Mouse (Mus musculus) macrophage (primary cell): ENCODE data around the gene Rab11fip3. TPM values are rescaled to one million over a fixed set of nuclear protein-coding genes. Genes with fewer than 3 reads are reported as not detected.

Source experiments
- H3K27ac ChIP-seq: fragments of 350-480 bp; formaldehyde crosslinking; 2 replicates; pipeline ENCODE4 v1.9.0; 2021
- H3K36me3 ChIP-seq: fragments of 350-480 bp; formaldehyde crosslinking; 2 replicates; pipeline ENCODE4 v1.9.0; 2021; ENCODE audit errors: inconsistent target
- H3K4me3 ChIP-seq: fragments of 350-480 bp; formaldehyde crosslinking; 2 replicates; pipeline ENCODE4 v1.9.0; 2021; ENCODE audit errors: inconsistent target
- H3K79me2 ChIP-seq: fragments of 350-480 bp; formaldehyde crosslinking; 2 replicates; pipeline ENCODE4 v1.9.0; 2021; ENCODE audit errors: inconsistent target
- WGBS: methylation state at CpG from one replicate; pipeline ENCODE4 v1.1.7; 2026; ENCODE audit warnings: inconsistent platforms; ENCODE audit not compliant: missing documents; 5-methylcytosine and 5-hydroxymethylcytosine counted together
- polyA plus RNA-seq: library from polyadenylated mRNA; stranded (reverse); fragments of 250-400 nt; gene quantifications from 3 replicates; pipeline ENCODE4 v1.2.4, GENCODE M21; 2018; ENCODE audit warnings: inconsistent platforms

The Rab11fip3 gene
- polyA plus RNA-seq, 1 experiment from 2014 or later: 7.6 TPM

DNA sequence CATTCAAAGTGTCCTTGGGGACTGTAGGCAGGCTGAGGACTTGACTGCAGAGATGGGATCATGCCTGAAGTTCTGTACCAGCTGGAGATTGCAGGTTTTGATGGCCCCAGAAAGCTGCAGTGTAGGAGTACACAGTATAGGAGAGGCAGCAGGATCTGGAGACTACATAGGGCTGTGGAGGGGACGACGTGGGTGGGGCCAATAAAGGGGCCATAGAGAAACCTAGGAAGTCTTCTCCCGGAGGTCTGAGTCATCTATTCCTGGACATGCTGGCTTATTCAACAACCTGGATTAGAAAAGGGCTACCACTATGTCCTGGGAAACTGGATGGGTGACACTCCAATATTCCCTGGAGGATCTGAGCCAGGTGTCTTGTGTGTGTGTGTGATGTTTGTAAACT is 113.6 kb downstream of the Rab11fip3 start:
- 77% methylated on average over 3 of the region's 3 CpGs for WGBS
- no peaks in the 10 kb centered on the region for H3K79me2 ChIP-seq
- peaks cover 10% of the 10 kb centered on the region; the same call in 1 of the 2 replicates for H3K36me3 ChIP-seq
- no peak overlapping the region for H3K4me3 ChIP-seq
- no peak overlapping the region for H3K27ac ChIP-seq

DNA sequence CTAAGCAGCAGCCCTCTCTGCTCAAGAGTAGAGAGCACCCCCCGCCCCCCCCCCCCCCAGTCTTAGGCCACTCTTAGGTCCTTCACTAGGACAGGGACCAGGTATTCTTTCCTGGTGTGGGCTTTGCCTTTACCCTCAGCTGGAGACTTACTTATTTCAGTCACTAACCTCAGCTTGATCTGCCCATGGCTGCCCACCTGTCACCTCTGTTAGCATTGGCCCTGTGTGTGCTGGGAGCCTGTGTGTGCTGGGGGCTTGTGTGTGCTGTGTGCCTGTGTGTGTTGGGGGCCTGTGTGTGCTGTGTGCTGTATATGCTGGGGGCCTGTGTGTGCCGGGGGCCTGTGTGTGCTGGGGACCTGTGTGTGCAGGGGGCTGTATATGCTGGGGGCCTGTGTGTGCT is 114.7 kb downstream of the Rab11fip3 start:
- WGBS: no CpG with 5 or more reads among the region's 2 CpGs
- no peaks in the 10 kb centered on the region for H3K79me2 ChIP-seq
- H3K4me3 ChIP-seq: no peak overlapping the region
- H3K27ac ChIP-seq: no peak overlapping the region
- 0 out of 2 replicates have a peak, but pooled peaks cover 10% of the 10 kb centered on the region for H3K36me3 ChIP-seq

GRCm38 (mm10) chr17:25953161-25953560 is 116.2 kb downstream of the Rab11fip3 start:
- Histone ChIP-seq H3K4me3 (no peak overlapping the region), H3K27ac (no peak overlapping the region), H3K79me2 (no peaks in the 10 kb centered on the region), H3K36me3 (no peaks in the 10 kb centered on the region)
- 96% methylated on average over 5 of the region's 5 CpGs for WGBS

DNA sequence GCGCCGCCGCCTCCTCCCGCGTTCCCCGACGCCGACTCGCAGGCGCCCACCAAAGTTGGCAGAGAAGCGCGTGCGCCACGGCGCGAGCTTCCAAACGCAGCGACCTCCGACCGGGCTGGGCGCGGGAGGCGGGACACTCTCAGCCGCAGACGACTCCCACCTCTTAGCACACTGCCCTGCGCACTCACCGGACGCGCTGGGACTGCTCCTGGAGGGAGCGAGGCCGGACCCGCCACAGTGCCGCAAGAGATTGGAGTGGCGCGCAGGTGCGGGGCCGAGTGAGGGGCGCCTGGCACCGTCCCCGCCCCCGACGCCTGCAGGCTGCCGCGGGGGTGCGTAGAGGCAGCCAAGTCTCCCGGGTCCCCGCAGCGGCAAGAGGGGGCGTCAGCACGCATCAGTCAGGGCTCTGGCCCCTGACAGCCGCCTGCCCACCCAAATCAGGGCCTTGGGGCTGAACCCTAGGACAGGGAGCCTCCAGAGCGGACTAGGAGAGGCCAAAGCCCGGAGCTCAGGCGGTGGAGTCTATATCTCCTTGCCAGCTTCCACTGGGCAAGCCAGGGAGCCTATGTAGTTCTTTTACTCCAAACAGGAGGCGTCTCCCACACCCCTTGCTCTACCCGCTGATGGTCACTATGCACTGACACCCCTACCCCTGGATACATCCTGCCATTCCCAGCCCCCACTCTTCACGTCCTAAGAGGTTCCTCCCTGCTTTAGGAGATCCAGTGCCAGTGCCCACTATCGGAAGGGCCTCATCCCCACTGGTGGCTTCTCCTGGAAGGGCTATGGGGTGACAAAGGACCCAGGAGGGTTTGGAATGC is 117.3 kb downstream of the Rab11fip3 start, which contains the start of gene A930017K11Rik:
TSS of gene A930017K11Rik (minus strand) at position 763 of the 821 bp plus-strand sequence.
- H3K79me2 ChIP-seq: no peaks in the 10 kb centered on the region
- WGBS: 4% methylated on average over 56 of the region's 58 CpGs
- H3K27ac ChIP-seq: no peak within 1 kb of the TSS
- no peak within 1 kb of the TSS for H3K4me3 ChIP-seq
- no peaks in the 10 kb centered on the region for H3K36me3 ChIP-seq

- 2% methylated on average over 32 of the region's 33 CpGs for WGBS
- H3K36me3 ChIP-seq: no peaks in the 10 kb centered on the region
- no peaks in the 10 kb centered on the region for H3K79me2 ChIP-seq
- no peak overlapping the region for H3K27ac ChIP-seq
- no peak overlapping the region for H3K4me3 ChIP-seq
These were observed 118.0 kb downstream of the Rab11fip3 start for GRCm38 (mm10) chr17:25951225-25951802.

- Histone ChIP-seq H3K4me3 (no peak overlapping the region), H3K27ac (no peak overlapping the region), H3K79me2 (no peaks in the 10 kb centered on the region), H3K36me3 (no peaks in the 10 kb centered on the region)
- WGBS: 0% methylated on average over 3 of the region's 3 CpGs
These were observed 118.6 kb downstream of the Rab11fip3 start for GRCm38 (mm10) chr17:25950706-25951105.

GRCm38 (mm10) chr17:25949981-25950380 is 119.4 kb downstream of the Rab11fip3 start:
- no peaks in the 10 kb centered on the region for H3K36me3 ChIP-seq
- H3K79me2 ChIP-seq: no peaks in the 10 kb centered on the region
- H3K27ac ChIP-seq: no peak overlapping the region
- H3K4me3 ChIP-seq: no peak overlapping the region
- 90% methylated on average over 5 of the region's 5 CpGs for WGBS

DNA sequence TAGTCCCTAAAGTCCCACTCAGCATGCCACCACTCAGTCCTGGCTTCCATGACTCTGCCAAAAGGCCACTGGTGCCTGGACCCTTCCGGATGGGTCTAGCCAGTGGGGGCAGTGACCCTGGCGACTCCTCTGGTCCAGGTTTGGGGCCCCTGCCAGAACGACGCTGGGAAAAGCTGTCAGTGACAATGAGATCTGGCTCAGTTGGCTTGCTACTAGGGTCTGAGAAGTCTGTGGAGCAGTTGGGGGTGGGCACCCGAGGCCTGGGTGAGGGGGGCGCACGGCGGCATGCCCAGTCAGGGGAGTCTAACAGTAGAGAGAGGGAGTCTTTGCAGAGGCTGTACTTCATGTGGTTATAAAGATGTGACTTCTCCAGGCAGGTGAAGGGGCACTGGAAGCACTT is 121.3 kb downstream of the Rab11fip3 start:
- 86% methylated on average over 8 of the region's 8 CpGs for WGBS
- H3K27ac ChIP-seq: no peak overlapping the region
- H3K79me2 ChIP-seq: no peaks in the 10 kb centered on the region
- no peak overlapping the region for H3K4me3 ChIP-seq
- no peaks in the 10 kb centered on the region for H3K36me3 ChIP-seq

DNA sequence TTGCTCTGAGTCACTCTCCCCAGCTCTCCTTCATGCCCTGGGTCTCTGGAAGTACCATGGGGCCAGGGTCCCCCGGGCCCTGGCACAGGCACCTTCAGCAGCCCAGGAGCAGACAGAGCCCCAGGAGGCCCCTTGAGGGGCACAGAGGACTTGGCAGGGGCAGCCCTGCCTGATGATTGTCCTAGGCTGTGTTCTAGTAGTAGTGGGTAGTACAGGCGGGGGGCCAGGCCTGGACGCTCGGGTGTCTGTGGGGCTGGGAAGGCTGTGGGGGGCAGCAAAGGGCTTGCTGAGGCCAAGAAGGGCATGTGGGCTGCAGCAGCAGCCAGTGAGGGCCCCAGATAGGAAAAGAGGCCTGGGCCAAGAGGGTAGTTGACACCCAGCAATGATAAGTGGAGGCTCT is 121.8 kb downstream of the Rab11fip3 start:
- WGBS: 97% methylated on average over 4 of the region's 4 CpGs
- no peak overlapping the region for H3K4me3 ChIP-seq
- no peaks in the 10 kb centered on the region for H3K36me3 ChIP-seq

DNA sequence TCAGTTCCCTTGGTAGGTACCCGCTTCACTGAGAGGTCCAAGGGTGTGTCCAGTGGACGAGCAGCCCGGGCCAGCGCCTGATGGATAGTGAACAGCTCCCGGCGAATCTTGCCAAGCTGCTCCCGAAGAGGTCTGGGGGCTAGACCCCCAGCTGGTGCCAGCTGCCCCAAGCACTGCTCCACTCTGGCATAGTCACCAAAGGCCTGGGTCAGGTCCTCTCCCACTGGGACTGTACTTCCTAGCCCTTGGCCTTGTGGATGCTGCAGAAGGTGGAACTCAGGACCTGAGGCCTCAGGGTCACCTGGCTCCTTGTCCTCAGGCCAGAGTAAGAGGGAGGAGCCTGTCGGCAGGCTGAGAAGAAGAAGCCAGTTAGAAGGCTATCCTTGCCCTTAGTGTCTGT is 122.5 kb downstream of the Rab11fip3 start:
- no peaks in the 10 kb centered on the region for H3K36me3 ChIP-seq
- H3K27ac ChIP-seq: no peak overlapping the region
- H3K4me3 ChIP-seq: no peak overlapping the region
- no peaks in the 10 kb centered on the region; the same call in 1 of the 2 replicates for H3K79me2 ChIP-seq
- WGBS: 90% methylated on average over 8 of the region's 8 CpGs

More for the DNA sequence above, 121.8 kb downstream of the Rab11fip3 start:
- no peak overlapping the region for H3K27ac ChIP-seq
- no peaks in the 10 kb centered on the region for H3K79me2 ChIP-seq

DNA sequence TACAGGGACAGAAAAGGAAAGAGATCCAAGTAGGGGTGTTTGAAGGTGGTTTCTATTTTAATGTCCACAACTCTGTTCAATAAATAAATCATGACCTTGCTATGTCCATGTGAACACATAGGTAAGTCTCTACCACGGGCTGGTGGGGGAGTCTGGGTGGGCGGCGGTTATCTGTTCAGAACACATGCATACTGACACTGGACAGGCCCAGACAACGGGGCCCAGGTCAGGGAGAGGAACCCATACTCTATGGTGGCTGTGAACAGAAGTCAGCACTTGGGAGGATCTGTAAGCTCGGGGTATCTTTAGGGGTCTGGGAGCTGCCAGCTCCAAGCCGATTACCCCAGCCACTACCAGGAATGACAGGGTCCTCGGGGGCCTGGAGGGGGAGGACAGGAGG is 123.0 kb downstream of the Rab11fip3 start:
- 84% methylated on average over 7 of the region's 7 CpGs for WGBS

DNA sequence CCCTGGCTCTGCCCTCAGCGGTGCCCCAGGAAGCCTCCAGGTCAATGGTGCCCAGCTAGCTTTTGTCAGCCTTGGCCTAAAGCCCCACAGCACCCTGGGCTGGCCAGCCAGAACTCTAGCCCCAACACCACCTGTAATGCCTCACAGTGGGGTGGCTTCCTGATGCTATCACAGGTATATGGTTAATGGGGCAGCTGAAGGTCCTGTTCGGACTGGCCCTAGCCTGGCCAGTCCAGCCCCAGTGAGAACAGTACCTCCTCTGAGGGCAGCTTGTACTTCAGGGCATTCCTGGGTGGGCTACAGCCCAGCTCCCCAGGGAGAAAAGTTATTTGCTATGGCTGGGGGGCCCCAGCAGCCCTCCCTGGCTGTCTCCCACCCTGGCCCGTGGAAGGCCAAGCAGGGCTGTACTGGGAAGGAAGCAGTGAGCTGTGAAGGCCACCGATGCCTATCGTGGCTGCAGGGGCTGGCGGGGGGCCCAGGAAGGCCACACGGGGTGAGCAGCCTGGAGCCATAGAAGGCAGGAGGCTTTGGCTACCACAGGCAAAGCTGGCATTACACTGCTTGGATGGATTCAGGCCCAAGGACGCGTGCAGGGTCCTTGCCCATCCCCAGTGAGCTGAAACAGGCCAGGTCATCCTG is 123.7 kb downstream of the Rab11fip3 start:
- Histone ChIP-seq H3K4me3 (no peak overlapping the region), H3K36me3 (no peaks in the 10 kb centered on the region), H3K79me2 (peaks cover 9% of the 10 kb centered on the region), H3K27ac (no peak overlapping the region)
- WGBS: 76% methylated on average over 9 of the region's 9 CpGs

More for the DNA sequence above, 123.0 kb downstream of the Rab11fip3 start:
- Histone ChIP-seq H3K27ac (no peak overlapping the region), H3K79me2 (peaks cover 1% of the 10 kb centered on the region; the same call in 1 of the 2 replicates), H3K36me3 (no peaks in the 10 kb centered on the region), H3K4me3 (no peak overlapping the region)

DNA sequence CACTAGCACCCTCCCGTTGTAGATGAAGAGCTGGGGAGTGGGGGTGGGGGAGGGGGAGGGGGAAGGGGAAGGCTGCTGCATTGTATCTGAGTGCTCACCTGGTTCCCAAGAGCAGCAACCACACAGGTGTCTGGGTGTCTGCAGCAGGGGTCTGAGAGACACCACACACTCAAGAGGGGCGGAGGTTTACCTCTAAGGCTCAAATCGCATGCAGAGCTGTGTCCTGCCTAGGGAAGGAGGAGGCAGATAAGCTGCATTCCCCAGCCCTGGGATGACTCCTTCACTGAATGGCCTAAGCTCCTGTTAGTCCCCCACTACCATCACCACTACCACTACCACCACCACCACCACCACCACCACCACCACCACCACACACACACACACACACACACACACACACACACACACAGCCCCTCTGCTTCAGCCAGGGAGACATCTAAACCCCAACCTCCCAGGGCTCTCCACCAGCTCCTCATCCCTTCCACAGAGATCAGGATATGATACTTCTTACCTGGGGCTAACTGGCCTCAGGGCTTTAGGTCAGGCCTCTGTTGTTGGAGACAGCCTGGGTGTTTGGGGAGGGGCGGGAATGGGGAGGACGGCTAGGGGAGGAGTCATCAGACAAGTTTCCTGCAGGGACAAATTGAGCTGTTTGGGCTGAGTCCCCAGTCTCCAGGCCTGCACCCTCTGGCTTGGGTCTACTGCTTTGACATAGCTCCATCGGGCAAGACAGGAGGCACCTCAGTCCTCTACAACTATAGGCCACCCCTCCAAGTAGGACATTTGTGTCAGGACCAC is 124.8 kb downstream of the Rab11fip3 start, which contains the start of the genes Pigq and Nhlrc4:
TSS of gene Pigq (minus strand) at position 571 of the 798 bp plus-strand sequence.
TSS of gene Nhlrc4 (minus strand) at position 596 of the 798 bp plus-strand sequence.
- H3K36me3 ChIP-seq: no peaks in the 10 kb centered on the region
- 89% methylated on average over 6 of the region's 6 CpGs for WGBS
- peaks cover 19% of the 10 kb centered on the region for H3K79me2 ChIP-seq
- H3K4me3 ChIP-seq: no peak within 1 kb of the TSS
- H3K27ac ChIP-seq: no peak within 1 kb of the TSS

DNA sequence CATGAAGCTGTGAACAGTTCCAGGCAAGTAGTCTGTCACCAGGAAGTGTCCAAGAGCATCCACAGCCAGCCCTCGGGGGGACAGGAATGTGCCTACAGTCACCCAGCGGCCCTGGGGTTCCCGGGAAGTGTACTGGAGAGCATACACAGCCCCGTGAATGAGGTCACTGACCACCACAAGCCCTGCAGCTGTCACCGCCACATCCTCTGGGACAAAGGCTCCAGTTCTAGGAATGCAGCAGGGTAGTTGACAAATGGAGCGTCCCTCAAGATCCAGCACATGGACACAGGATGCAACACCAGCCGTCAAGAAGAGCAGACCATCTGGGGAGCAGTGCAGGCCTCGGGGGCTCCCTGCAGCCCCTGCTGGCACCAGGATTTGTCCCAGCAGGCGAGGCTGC is 125.6 kb downstream of the Rab11fip3 start:
- no peak overlapping the region for H3K27ac ChIP-seq
- H3K79me2 ChIP-seq: peaks cover 27% of the 10 kb centered on the region
- WGBS: 85% methylated on average over 9 of the region's 9 CpGs
- H3K4me3 ChIP-seq: no peak overlapping the region
- H3K36me3 ChIP-seq: no peaks in the 10 kb centered on the region
